Mouse (Mus musculus) myocyte (in vitro differentiated cells): ENCODE measurements around the gene Tmem131l.

ENCODE experiments used
- CEBPB ChIP-seq: IDR thresholded peaks from 2 replicates; pipeline ENCODE4 v1.6.1; 2011; ENCODE audit warnings: mild to moderate bottlenecking, moderate library complexity; ENCODE audit not compliant: poor library complexity, insufficient read depth, severe bottlenecking
- E2F4 ChIP-seq: IDR thresholded peaks from one replicate; pipeline ENCODE4 v1.6.1; 2011; ENCODE audit warnings: mild to moderate bottlenecking, control low read depth, moderate library complexity; ENCODE audit not compliant: insufficient read depth
- MAX ChIP-seq: IDR thresholded peaks from one replicate; pipeline ENCODE4 v1.6.1; 2011; ENCODE audit warnings: low read depth, mild to moderate bottlenecking, control low read depth
- MYOG ChIP-seq, 3 experiments: IDR thresholded peaks; one replicate each; pipeline ENCODE4 v1.6.1; 2011; ENCODE audit warnings: control low read depth in 2 of 3, low read depth in 2 of 3, mild to moderate bottlenecking in 2 of 3; ENCODE audit not compliant: insufficient read length in 2 of 3, control insufficient read depth in 1 of 3, insufficient read depth in 1 of 3
- POLR2A ChIP-seq: IDR thresholded peaks from one replicate; pipeline ENCODE4 v1.6.1; 2011; ENCODE audit warnings: low read depth, mild to moderate bottlenecking, control low read depth, moderate library complexity; ENCODE audit not compliant: insufficient read length
- POLR2AphosphoS2 ChIP-seq: IDR thresholded peaks from one replicate; pipeline ENCODE4 v1.6.1; 2011; ENCODE audit warnings: low read depth, control low read depth; ENCODE audit not compliant: insufficient read length
- REST ChIP-seq: IDR thresholded peaks from one replicate; pipeline ENCODE4 v1.6.1; 2011; ENCODE audit warnings: mild to moderate bottlenecking, control low read depth, moderate library complexity; ENCODE audit not compliant: insufficient read depth, insufficient read length
- TCF12 ChIP-seq: IDR thresholded peaks from one replicate; pipeline ENCODE4 v1.6.1; 2011; ENCODE audit warnings: mild to moderate bottlenecking, control low read depth; ENCODE audit not compliant: poor library complexity, insufficient read depth, severe bottlenecking
- TCF3 ChIP-seq: IDR thresholded peaks from one replicate; pipeline ENCODE4 v1.6.1; 2011; ENCODE audit warnings: low read depth, control low read depth; ENCODE audit not compliant: insufficient read length
- USF1 ChIP-seq: IDR thresholded peaks from one replicate; pipeline ENCODE4 v1.6.1; 2011; ENCODE audit warnings: low read depth, mild to moderate bottlenecking, control low read depth, moderate library complexity

DNA sequence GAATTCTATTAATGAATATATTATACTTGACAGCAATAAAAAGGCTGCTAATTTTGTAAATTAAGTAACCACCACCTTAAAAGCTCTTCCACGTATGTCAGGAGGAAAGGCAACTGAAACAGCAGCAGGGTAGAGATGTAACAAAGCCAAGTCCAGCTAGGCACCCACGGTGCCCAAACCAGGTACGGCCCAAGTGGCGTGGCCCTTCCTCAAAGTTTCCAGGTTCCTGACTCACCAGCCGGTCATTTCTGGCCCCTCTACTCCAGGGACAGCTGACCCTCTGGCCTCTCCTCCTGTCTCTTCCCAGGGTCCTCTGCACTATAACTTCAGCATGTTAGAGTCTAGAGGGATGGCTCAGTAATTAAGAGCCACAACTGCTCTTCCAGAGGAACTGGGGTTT, 7.6 kb downstream of the Tmem131l start:
- TF ChIP-seq POLR2A = no peak
- no peak for TF ChIP-seq CEBPB
- no peak for TF ChIP-seq E2F4
- TF ChIP-seq POLR2AphosphoS2 = no peak
- no peak for TF ChIP-seq TCF12
- TF ChIP-seq MAX = no peak
- TF ChIP-seq TCF3 = no peak
- TF ChIP-seq USF1 = no peak
- TF ChIP-seq MYOG (IDR thresholded peaks at IDR 0.05; ENCODE audit: control insufficient read depth in 1 of 3, insufficient read depth in 1 of 3, insufficient read length in 2 of 3, low read depth in 2 of 3) = no peak
- no peak for TF ChIP-seq REST
